Comparison of ENCODE assay signal across 17 mouse cellular contexts in the genomic region with DNA sequence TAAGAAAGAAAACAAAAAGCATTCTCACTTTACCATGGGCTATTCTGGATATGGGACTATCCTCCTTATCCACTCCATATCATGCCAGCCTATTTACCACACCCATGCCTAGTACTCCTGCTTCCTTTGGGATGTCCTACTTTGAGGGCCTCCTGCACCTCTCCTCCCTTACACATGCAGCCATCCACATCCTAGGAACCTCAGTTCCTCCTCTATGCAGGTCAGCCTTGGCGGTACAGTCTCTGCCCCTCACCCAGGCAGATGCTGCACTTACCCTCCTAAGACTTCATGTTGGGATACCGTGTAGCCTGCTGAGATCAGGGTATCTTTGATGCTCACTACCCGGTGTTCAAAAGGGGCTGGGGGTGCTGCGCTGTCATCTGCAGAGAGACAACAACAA. TPM values are rescaled to one million over a fixed set of nuclear protein-coding genes. Genes with fewer than 3 reads are reported as not detected.
"Had no signal": no experiment of that assay in that cellular context is flagged by ENCODE, and none has a peak within 500 bp of the region (broad histone marks: within the 10 kb centered on the region; RNA-seq: fewer than 3 reads in every experiment).

No protein-coding gene starts in this region.

- H3K4me1 ChIP-seq: neural tube, embryonic 13.5 days; neural tube, embryonic 15.5 days; stomach, embryonic 15.5 days had no signal

- H3K36me3 ChIP-seq: neural tube, embryonic 13.5 days; neural tube, embryonic 15.5 days; stomach, embryonic 15.5 days had no signal

- H3K4me3 ChIP-seq: neural tube, embryonic 13.5 days; neural tube, embryonic 15.5 days; stomach, embryonic 15.5 days had no signal

- DNase-seq: retina, postnatal 1 day; right cerebral cortex, adult 18-20 months; right cerebral cortex, postnatal 14 days; right cerebral cortex, postnatal 25 days; right cerebral cortex, postnatal 4 days; spleen, adult 18-20 months; thymus, adult 18-20 months; thymus, adult 2 months; thymus, postnatal 14 days; thymus, postnatal 25 days; thymus, postnatal 36 days; thymus, postnatal 4 days had no signal

- H3K27ac ChIP-seq: neural tube, embryonic 13.5 days; neural tube, embryonic 15.5 days; stomach, embryonic 15.5 days; stomach, postnatal 0 days had no signal

- H3K27me3 ChIP-seq: neural tube, embryonic 13.5 days; neural tube, embryonic 15.5 days; stomach, embryonic 15.5 days had no signal

- H3K9me3 ChIP-seq: neural tube, embryonic 13.5 days; neural tube, embryonic 15.5 days; stomach, embryonic 15.5 days had no signal

RNA-seq across cellular contexts. Expression of gene Mylk3, which starts 32.9 kb away (rescaled TPM):
- polyA plus RNA-seq: small intestine, adult 2 months had no signal
